Mouse (Mus musculus): Measurements from ENCODE around the gene Prkce. TPM values are rescaled to one million over a fixed set of nuclear protein-coding genes. Genes with fewer than 3 reads are reported as not detected.

The Prkce gene
- polyA plus RNA-seq, 1 experiment from 2014 or later: 5.2 TPM

DNA sequence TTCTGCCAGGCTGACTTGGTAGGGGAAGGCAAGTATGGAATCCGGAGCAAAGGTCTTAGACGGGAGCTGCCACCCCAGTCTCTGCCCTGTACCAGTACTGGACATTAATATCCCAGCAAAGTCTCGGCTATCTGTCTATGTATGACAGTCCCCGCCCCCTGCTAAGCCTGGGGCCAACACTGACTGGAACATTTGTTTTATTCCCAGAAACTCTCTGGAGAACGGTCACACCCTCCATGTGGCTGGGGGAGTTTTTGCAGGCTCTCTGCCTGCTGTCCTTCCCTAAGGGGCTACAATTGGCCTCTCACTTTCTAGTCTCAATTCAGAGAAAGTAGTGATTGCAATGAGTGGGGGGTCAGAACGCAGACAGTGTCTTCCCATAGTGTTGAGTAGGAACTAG lies 244.6 kb downstream of the Prkce start:
- no peak for TF ChIP-seq CTCF (IDR thresholded peaks at IDR 0.05; ENCODE audit: low read depth)
- Histone ChIP-seq H3K9me3 (ENCODE audit: control insufficient read depth) (no peaks in the 10 kb centered on the region), H3K9ac (ENCODE audit: low read depth, low read length) (no peak overlapping the region), H3K4me3 (ENCODE audit: low read depth, low read length) (no peak overlapping the region), H3K27ac (ENCODE audit: low read depth, low read length) (no peak overlapping the region), H3K4me2 (replicated peaks; ENCODE audit: low read depth) (no peak overlapping the region), H3K27me3 (replicated peaks; ENCODE audit: control insufficient read depth, insufficient read depth, low read length) (no peaks in the 10 kb centered on the region), H3K36me3 (ENCODE audit: control insufficient read depth, insufficient read depth) (no peaks in the 10 kb centered on the region), H3K4me1 (replicated peaks; ENCODE audit: control insufficient read depth, insufficient read depth, low read length) (0 out of 2 replicates have a peak, but pooled peaks cover 5% of the 10 kb centered on the region)
- 48% methylated on average over 6 of the region's 6 CpGs for WGBS
- no peak for ATAC-seq

DNA sequence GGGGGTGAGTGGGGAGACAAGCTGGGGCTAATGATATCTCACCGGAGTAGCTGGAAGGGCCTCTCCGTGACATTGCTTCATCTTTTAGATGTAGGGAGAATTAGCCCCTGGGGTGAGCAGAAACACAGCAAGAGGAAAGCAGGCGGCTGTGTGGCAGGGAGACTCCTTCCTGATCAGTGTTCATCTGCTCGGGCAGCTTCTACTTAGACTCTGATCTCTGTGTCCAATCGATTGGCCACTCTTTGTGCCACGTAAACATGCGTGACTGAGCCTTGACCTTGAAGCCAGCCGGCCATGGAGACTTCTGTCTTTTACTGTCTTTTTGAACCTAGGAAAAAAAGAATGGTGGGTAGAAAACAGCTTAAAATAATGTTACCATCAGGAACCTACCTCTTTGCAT lies 247.0 kb downstream of the Prkce start:
- 68% methylated on average over 8 of the region's 8 CpGs for WGBS
- H3K36me3 ChIP-seq (ENCODE audit: control insufficient read depth, insufficient read depth): no peaks in the 10 kb centered on the region
- H3K4me2 ChIP-seq (replicated peaks; ENCODE audit: low read depth): no peak overlapping the region
- no peaks in the 10 kb centered on the region for H3K27me3 ChIP-seq (replicated peaks; ENCODE audit: control insufficient read depth, insufficient read depth, low read length)
- ATAC-seq: 0 out of 2 replicates have a peak, but pooled peaks have one; percentile 46
- no peaks in the 10 kb centered on the region for H3K4me1 ChIP-seq (replicated peaks; ENCODE audit: control insufficient read depth, insufficient read depth, low read length)
- H3K4me3 ChIP-seq (ENCODE audit: low read depth, low read length): no peak overlapping the region
- no peaks in the 10 kb centered on the region for H3K9me3 ChIP-seq (ENCODE audit: control insufficient read depth)
- H3K27ac ChIP-seq (ENCODE audit: low read depth, low read length): no peak overlapping the region
- H3K9ac ChIP-seq (ENCODE audit: low read depth, low read length): no peak overlapping the region
- TF ChIP-seq CTCF (IDR thresholded peaks at IDR 0.05; ENCODE audit: low read depth): no peak

DNA sequence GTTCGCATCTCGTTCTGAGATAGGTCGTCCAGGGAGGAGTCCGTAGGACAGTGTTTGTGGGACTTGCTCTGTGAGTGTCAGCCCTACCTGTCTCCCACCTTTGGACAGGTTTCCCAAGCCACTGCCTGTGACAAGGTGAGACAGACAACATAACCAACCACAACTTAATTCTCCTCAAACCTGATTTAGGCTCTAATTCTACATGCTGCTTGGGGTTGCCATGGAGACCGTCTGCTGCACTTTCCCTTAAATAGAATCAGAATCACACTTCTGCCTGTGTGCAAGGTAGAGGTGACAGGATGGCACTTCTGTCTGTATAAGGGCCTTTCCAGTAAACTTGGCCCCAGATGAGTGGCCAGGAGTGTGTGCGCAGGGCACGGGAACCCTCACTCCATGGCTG lies 248.4 kb downstream of the Prkce start:
- H3K4me1 ChIP-seq (replicated peaks; ENCODE audit: control insufficient read depth, insufficient read depth, low read length): no peaks in the 10 kb centered on the region
- H3K9ac ChIP-seq (ENCODE audit: low read depth, low read length): no peak overlapping the region
- TF ChIP-seq CTCF (IDR thresholded peaks at IDR 0.05; ENCODE audit: low read depth): no peak
- no peak overlapping the region for H3K4me3 ChIP-seq (ENCODE audit: low read depth, low read length)
- no peak for ATAC-seq
- WGBS: 82% methylated on average over 7 of the region's 7 CpGs
- no peaks in the 10 kb centered on the region for H3K9me3 ChIP-seq (ENCODE audit: control insufficient read depth)
- no peaks in the 10 kb centered on the region for H3K27me3 ChIP-seq (replicated peaks; ENCODE audit: control insufficient read depth, insufficient read depth, low read length)
- H3K27ac ChIP-seq (ENCODE audit: low read depth, low read length): no peak overlapping the region
- H3K4me2 ChIP-seq (replicated peaks; ENCODE audit: low read depth): no peak overlapping the region
- H3K36me3 ChIP-seq (ENCODE audit: control insufficient read depth, insufficient read depth): no peaks in the 10 kb centered on the region

DNA sequence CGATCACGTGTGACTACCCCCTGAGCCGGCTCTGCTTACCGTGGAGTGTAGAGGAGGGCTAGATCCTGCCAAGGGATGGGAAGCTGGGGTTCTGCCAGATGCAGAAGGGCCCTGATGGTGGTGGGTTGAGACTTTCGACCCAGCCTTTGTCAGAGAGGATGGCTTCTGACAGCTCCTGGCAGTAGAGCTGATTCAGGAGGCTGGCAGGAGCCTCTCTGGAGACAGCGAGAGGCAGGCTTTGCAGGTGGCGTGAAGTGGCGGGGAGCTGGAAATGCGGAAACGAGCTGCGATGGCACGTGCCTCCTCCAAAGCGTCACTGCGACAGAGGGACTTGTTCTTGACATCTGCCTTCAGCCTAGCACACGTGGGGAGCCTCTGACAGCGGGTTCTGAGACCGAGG lies 250.7 kb downstream of the Prkce start:
- no peak for ATAC-seq
- Histone ChIP-seq H3K27ac (ENCODE audit: low read depth, low read length) (no peak overlapping the region), H3K9me3 (ENCODE audit: control insufficient read depth) (no peaks in the 10 kb centered on the region), H3K9ac (ENCODE audit: low read depth, low read length) (no peak overlapping the region), H3K27me3 (replicated peaks; ENCODE audit: control insufficient read depth, insufficient read depth, low read length) (no peaks in the 10 kb centered on the region), H3K36me3 (ENCODE audit: control insufficient read depth, insufficient read depth) (no peaks in the 10 kb centered on the region), H3K4me2 (replicated peaks; ENCODE audit: low read depth) (no peak overlapping the region), H3K4me1 (replicated peaks; ENCODE audit: control insufficient read depth, insufficient read depth, low read length) (no peaks in the 10 kb centered on the region), H3K4me3 (ENCODE audit: low read depth, low read length) (no peak overlapping the region)
- TF ChIP-seq CTCF (IDR thresholded peaks at IDR 0.05; ENCODE audit: low read depth): no peak
- WGBS: 88% methylated on average over 17 of the region's 17 CpGs

DNA sequence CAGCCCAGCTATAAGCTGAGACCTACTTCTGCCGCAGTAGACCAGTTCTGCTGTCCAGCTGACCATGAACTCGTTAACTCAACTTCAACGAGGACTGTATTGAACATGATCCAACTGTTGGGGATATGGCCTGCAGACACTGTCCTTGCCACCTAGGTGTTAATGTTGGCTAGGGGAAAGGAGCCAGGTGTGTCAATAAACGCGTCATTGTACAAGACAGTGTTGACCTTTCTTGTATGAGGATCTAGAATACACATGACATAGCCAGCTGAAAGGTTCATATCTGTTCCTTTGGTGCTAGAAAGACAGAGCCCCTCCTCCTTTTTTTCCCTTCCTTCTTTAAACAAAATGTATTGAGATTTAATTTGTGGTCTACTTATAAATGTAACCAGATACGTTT lies 251.6 kb downstream of the Prkce start:
- Histone ChIP-seq H3K9me3 (ENCODE audit: control insufficient read depth) (no peaks in the 10 kb centered on the region), H3K9ac (ENCODE audit: low read depth, low read length) (no peak overlapping the region), H3K4me1 (replicated peaks; ENCODE audit: control insufficient read depth, insufficient read depth, low read length) (no peaks in the 10 kb centered on the region), H3K4me3 (ENCODE audit: low read depth, low read length) (no peak overlapping the region), H3K4me2 (replicated peaks; ENCODE audit: low read depth) (no peak overlapping the region), H3K36me3 (ENCODE audit: control insufficient read depth, insufficient read depth) (no peaks in the 10 kb centered on the region), H3K27ac (ENCODE audit: low read depth, low read length) (no peak overlapping the region), H3K27me3 (replicated peaks; ENCODE audit: control insufficient read depth, insufficient read depth, low read length) (no peaks in the 10 kb centered on the region)
- 78% methylated on average over 6 of the region's 6 CpGs for WGBS
- ATAC-seq: no peak
- TF ChIP-seq CTCF (IDR thresholded peaks at IDR 0.05; ENCODE audit: low read depth): no peak

DNA sequence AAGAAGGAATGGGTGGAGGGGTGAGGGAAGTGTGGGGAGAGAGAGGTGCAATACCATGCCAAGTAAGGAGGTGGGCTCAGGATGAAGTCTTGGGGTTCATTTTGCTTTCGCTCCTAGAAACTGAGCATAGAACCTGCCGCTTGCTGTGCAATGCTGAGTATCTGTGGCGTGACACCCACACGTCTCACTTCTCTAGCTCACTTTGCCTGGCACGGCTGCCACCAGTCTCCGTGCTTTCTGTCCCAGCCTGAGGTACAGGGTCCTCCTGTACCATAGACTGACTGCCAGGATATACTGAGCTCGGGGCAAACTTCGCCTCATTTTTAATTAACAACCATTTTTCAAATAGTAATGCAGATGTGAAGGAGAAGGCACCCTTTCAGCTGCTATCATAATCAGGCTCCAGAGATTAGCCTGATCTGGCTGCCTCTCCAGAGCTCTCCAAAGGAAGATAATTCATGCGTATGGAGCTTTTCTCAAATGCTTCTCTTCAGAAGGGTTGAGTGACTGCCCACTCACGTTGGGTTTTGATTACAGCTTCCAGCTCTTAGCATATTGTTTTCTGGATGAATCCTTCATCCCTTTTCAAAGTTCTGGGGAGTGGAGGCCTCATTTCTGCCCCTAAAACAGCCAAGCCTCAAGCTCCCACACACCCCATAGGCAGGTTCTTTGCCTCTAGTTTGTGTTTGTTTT lies 253.2 kb downstream of the Prkce start:
- no peak overlapping the region for H3K4me2 ChIP-seq (replicated peaks; ENCODE audit: low read depth)
- H3K4me1 ChIP-seq (replicated peaks; ENCODE audit: control insufficient read depth, insufficient read depth, low read length): no peaks in the 10 kb centered on the region
- 85% methylated on average over 10 of the region's 10 CpGs for WGBS
- H3K9ac ChIP-seq (ENCODE audit: low read depth, low read length): no peak overlapping the region
- no peaks in the 10 kb centered on the region for H3K36me3 ChIP-seq (ENCODE audit: control insufficient read depth, insufficient read depth)
- no peak for ATAC-seq
- no peak for TF ChIP-seq CTCF (IDR thresholded peaks at IDR 0.05; ENCODE audit: low read depth)
- no peak overlapping the region for H3K27ac ChIP-seq (ENCODE audit: low read depth, low read length)
- H3K9me3 ChIP-seq (ENCODE audit: control insufficient read depth): no peaks in the 10 kb centered on the region
- H3K4me3 ChIP-seq (ENCODE audit: low read depth, low read length): no peak overlapping the region
- H3K27me3 ChIP-seq (replicated peaks; ENCODE audit: control insufficient read depth, insufficient read depth, low read length): no peaks in the 10 kb centered on the region
